Mouse (Mus musculus): ENCODE data around the gene Plekhb2. TPM values are rescaled to one million over a fixed set of nuclear protein-coding genes. Genes with fewer than 3 reads are reported as not detected.

Gene Plekhb2
- polyA plus RNA-seq, 1 experiment = 227 TPM

- no peak overlapping the region for H3K4me3 ChIP-seq (ENCODE audit: insufficient read depth, low read length)
Observed at GRCm38 (mm10) chr1:34828528-34829294, 21.1 kb upstream of the Plekhb2 start.

GRCm38 (mm10) chr1:34830934-34831333, 18.8 kb upstream of the Plekhb2 start:
- TF ChIP-seq CTCF (IDR thresholded peaks at IDR 0.05; ENCODE audit: low read depth, low read length) = no peak
- no peak for TF ChIP-seq POLR2A (IDR thresholded peaks at IDR 0.05; ENCODE audit: borderline replicate concordance, low read depth, low read length)
- Histone ChIP-seq H3K27ac (ENCODE audit: insufficient read depth, low read depth, low read length) (peak overlapping the region; percentile 27), H3K4me1 (ENCODE audit: control insufficient read depth, insufficient read depth, low read length) (peaks cover 84% of the 10 kb centered on the region), H3K4me3 (ENCODE audit: insufficient read depth, low read length) (no peak overlapping the region)

More at GRCm38 (mm10) chr1:34828528-34829294, 21.1 kb upstream of the Plekhb2 start:
- peaks cover 85% of the 10 kb centered on the region for H3K4me1 ChIP-seq (ENCODE audit: control insufficient read depth, insufficient read depth, low read length)
- TF ChIP-seq CTCF (IDR thresholded peaks at IDR 0.05; ENCODE audit: low read depth, low read length) (no peak), POLR2A (IDR thresholded peaks at IDR 0.05; ENCODE audit: borderline replicate concordance, low read depth, low read length) (no peak)
- peak overlapping the region; percentile 70 for H3K27ac ChIP-seq (ENCODE audit: insufficient read depth, low read depth, low read length)

DNA sequence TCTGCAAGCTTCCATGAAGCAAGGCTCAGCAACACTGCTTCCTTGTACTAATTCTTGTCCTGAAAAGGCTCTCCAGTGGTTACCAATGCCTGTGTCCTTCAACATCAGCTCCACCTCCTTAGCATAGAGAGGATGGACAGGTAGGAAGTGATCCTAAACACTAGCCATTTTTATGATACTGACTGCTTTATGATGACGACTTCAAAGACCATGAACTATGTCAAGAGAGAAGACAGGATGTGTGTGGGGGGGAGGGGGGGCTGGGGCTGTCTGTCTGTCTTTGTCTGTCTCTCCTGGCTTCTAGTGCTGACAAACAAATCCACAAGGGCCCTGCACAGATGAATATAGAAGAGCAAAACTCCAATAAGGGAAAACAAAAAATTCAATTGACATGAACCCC, 18.4 kb upstream of the Plekhb2 start:
- no peak overlapping the region for H3K4me3 ChIP-seq (ENCODE audit: insufficient read depth, low read length)
- peaks cover 84% of the 10 kb centered on the region for H3K4me1 ChIP-seq (ENCODE audit: control insufficient read depth, insufficient read depth, low read length)
- H3K27ac ChIP-seq (ENCODE audit: insufficient read depth, low read depth, low read length) = peak overlapping the region; percentile 27; the same call in 1 of the 2 replicates
- TF ChIP-seq CTCF (IDR thresholded peaks at IDR 0.05; ENCODE audit: low read depth, low read length) = no peak
- no peak for TF ChIP-seq POLR2A (IDR thresholded peaks at IDR 0.05; ENCODE audit: borderline replicate concordance, low read depth, low read length)

GRCm38 (mm10) chr1:34834904-34835303, 14.9 kb upstream of the Plekhb2 start:
- Histone ChIP-seq H3K27ac (ENCODE audit: insufficient read depth, low read depth, low read length) (no peak overlapping the region), H3K4me3 (ENCODE audit: insufficient read depth, low read length) (no peak overlapping the region), H3K4me1 (ENCODE audit: control insufficient read depth, insufficient read depth, low read length) (peaks cover 78% of the 10 kb centered on the region)
- TF ChIP-seq CTCF (IDR thresholded peaks at IDR 0.05; ENCODE audit: low read depth, low read length) (no peak), POLR2A (IDR thresholded peaks at IDR 0.05; ENCODE audit: borderline replicate concordance, low read depth, low read length) (no peak)

- peak overlapping the region; percentile 13; the same call in 1 of the 2 replicates for H3K4me3 ChIP-seq (ENCODE audit: insufficient read depth, low read length)
- no peak for TF ChIP-seq POLR2A (IDR thresholded peaks at IDR 0.05; ENCODE audit: borderline replicate concordance, low read depth, low read length)
- TF ChIP-seq CTCF (IDR thresholded peaks at IDR 0.05; ENCODE audit: low read depth, low read length) = no peak
- H3K4me1 ChIP-seq (ENCODE audit: control insufficient read depth, insufficient read depth, low read length) = peaks cover 58% of the 10 kb centered on the region
- H3K27ac ChIP-seq (ENCODE audit: insufficient read depth, low read depth, low read length) = peak overlapping the region; percentile 88
Observed at GRCm38 (mm10) chr1:34837951-34838689, 11.7 kb upstream of the Plekhb2 start.

DNA sequence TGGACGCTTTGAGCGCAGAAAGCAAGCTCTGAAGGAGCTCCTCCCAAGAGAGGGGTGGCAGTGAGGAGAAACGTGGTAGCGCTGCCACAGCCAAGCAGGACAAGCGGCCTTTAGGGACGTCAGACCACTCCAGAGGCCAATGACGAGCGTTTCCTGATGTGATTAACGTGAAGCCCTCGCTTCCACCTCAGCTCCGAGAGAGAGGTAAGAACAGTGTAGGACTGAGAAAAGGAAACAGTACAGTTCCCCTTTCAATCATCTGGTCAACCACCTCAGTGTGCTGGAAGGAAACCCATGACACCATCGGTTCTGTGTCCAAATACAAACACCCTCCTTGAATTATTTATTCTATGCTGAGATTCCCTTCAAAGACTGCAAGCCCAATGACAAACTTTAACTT, 10.5 kb upstream of the Plekhb2 start:
- Histone ChIP-seq H3K27ac (ENCODE audit: insufficient read depth, low read depth, low read length) (peak overlapping the region; percentile 59), H3K4me1 (ENCODE audit: control insufficient read depth, insufficient read depth, low read length) (peaks cover 57% of the 10 kb centered on the region), H3K4me3 (ENCODE audit: insufficient read depth, low read length) (peak overlapping the region; percentile 25)
- no peak for TF ChIP-seq POLR2A (IDR thresholded peaks at IDR 0.05; ENCODE audit: borderline replicate concordance, low read depth, low read length)
- TF ChIP-seq CTCF (IDR thresholded peaks at IDR 0.05; ENCODE audit: low read depth, low read length) = no peak

GRCm38 (mm10) chr1:34841709-34842388, 7.9 kb upstream of the Plekhb2 start:
- H3K4me3 ChIP-seq (ENCODE audit: insufficient read depth, low read length) = peak overlapping the region; percentile 95
- H3K4me1 ChIP-seq (ENCODE audit: control insufficient read depth, insufficient read depth, low read length) = peaks cover 34% of the 10 kb centered on the region
- no peak for TF ChIP-seq CTCF (IDR thresholded peaks at IDR 0.05; ENCODE audit: low read depth, low read length)
- TF ChIP-seq POLR2A (IDR thresholded peaks at IDR 0.05; ENCODE audit: borderline replicate concordance, low read depth, low read length) = no peak
- peak overlapping the region; percentile 79 for H3K27ac ChIP-seq (ENCODE audit: insufficient read depth, low read depth, low read length)

DNA sequence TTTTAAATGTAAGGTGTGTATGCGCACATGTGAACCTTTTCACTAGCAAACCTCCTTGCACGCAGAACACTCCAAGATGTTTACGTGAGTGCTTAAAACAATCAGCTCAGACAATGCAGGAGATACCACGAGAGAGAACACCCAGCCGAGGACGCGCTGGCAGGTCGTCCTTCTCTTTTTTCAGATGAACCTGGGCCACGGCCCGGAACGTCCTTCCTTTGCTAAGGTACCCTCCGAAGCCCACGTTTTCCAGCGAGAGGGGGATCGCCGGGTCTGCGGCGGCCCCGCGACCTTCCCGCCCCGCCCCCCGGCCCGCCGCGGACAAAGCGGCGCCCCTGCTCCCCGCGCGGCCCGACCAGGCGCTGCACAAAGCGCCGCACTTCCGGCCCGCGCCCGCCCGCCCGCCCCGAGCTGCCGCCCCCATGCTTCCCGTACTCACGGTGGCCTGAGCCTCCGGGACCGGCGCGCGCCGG, 7.4 kb upstream of the Plekhb2 start:
- TF ChIP-seq CTCF (IDR thresholded peaks at IDR 0.05; ENCODE audit: low read depth, low read length) (no peak), POLR2A (IDR thresholded peaks at IDR 0.05; ENCODE audit: borderline replicate concordance, low read depth, low read length) (no peak)
- Histone ChIP-seq H3K4me1 (ENCODE audit: control insufficient read depth, insufficient read depth, low read length) (peaks cover 31% of the 10 kb centered on the region), H3K4me3 (ENCODE audit: insufficient read depth, low read length) (peak overlapping the region; percentile 95), H3K27ac (ENCODE audit: insufficient read depth, low read depth, low read length) (peak overlapping the region; percentile 79)

DNA sequence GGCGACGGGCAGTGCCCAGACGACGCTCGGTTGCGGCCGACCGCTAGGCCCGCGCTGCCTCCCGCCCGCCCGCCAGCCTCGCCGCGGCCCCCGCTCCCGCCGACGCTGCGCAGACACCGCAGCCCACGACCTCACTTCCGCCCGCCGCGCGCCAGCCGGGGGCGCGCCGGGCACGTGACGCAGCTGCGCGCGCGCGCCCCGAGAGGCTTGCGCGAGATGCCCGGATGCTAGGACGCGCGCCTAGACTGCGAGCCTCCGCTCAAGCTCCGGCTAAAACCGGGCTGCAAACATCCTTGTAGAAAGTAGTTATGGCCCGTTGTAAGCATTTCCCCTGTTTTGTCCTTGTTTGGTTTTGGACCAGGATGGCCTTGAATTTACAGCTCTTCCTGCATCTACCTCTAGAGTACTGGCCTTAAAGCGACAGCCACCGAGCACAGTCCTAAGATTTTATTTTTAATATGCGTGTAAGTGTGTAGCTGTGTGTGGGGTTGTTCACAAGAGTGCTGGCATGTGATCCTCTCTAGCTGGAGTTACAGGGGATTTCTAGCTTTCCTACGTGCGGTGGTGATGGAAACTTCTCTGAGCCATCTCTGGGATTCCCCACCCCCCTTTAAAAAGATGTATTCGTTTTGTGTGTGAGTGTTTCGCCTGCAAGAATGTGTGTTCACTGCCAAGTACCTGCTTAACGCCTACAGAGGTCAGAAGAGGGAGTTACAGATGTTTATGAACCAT, 6.7 kb upstream of the Plekhb2 start, which contains the start of gene Fam168b:
Fam168b (minus strand) TSS at position 179 of the 732 bp plus-strand sequence.
- no peak for TF ChIP-seq CTCF (IDR thresholded peaks at IDR 0.05; ENCODE audit: low read depth, low read length)
- no peak for TF ChIP-seq POLR2A (IDR thresholded peaks at IDR 0.05; ENCODE audit: borderline replicate concordance, low read depth, low read length)
- peaks cover 26% of the 10 kb centered on the region for H3K4me1 ChIP-seq (ENCODE audit: control insufficient read depth, insufficient read depth, low read length)
- H3K27ac ChIP-seq (ENCODE audit: insufficient read depth, low read depth, low read length) = peak within 1 kb of the TSS; percentile 79
- peak within 1 kb of the TSS; percentile 95 for H3K4me3 ChIP-seq (ENCODE audit: insufficient read depth, low read length)

All from bone marrow macrophage, adult 2 months (primary cell).